Mouse (Mus musculus): ENCODE measurements at regions not wholly inside any gene's neighbourhood (a gene's known extent, or its start where the extent isn't known, plus 50 kb on each side); places are given as distances from the start of the nearest gene placed in this dataset.

DNA sequence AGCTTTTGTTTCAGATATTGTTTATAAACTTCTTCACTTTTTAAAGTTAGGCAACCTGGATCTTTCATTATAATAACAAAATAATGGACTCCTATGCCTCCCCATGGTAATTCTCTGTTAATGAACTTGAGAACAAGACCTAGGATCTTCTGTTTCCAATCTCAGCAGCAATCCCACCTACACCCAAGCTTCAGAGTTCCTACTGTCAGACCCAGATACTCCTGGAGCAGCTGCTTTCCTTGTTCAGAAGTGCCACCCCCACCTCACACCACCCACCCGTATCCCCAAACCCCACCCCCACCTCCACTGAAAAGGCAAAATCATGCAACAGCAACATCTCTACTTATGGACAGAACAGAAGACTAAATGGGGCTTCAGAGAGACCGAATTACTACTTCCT lies 165.2 kb upstream of the N6amt1 start:
- TF ChIP-seq MAX (IDR thresholded peaks at IDR 0.05; ENCODE audit: low read length): no peak
- no peak for TF ChIP-seq CTCF (conservative IDR thresholded peaks at IDR 0.05 in 1 of 2, IDR thresholded peaks at IDR 0.05 in 1 of 2; ENCODE audit: low read depth in 2 of 2, low read length in 2 of 2)

Data from CH12.LX (cell line).